ENCODE assay signal across 8 mouse cellular contexts in genomic region chr11:117780582-117781111, GRCm38 (mm10). TPM values are rescaled to one million over a fixed set of nuclear protein-coding genes. Genes with fewer than 3 reads are reported as not detected.
DNase-seq lines count a peak whose midpoint lies in the region; ATAC-seq and TF ChIP-seq lines count a peak whose summit lies in the region.

No protein-coding gene starts in this region.

- intact Hi-C loops in heart, adult 2 months (cut with DNase I), result no loop called here

- DNase-seq in left cerebral cortex, adult 18-20 months (ENCODE audit: low spot score in 2 of 2), result peak; percentile 39 to 41
- no peak for DNase-seq in left cerebral cortex, adult 8-10 months (ENCODE audit: low spot score in 2 of 2)
- DNase-seq in embryonic facial prominence, embryonic 10.5 days (ENCODE audit: low spot score), result peak; percentile 88
- peak; percentile 85 to 92 for DNase-seq in heart, adult 2 months
- peak; percentile 97 for DNase-seq in kidney, adult 2 months
- DNase-seq in lung, postnatal 0 days (ENCODE audit: low spot score), result peak; percentile 99
- peak; percentile 87 for DNase-seq in ovary, adult 18-20 months (ENCODE audit: low spot score)
- peak; percentile 47 for DNase-seq in urinary bladder, postnatal 10 days (ENCODE audit: low spot score)

- peak overlapping the region; percentile 74 for H3K9ac ChIP-seq in heart, adult 2 months (ENCODE audit: low read depth, low read length)
- H3K9ac ChIP-seq in lung, postnatal 0 days (replicated peaks; ENCODE audit: low read depth), result peak overlapping the region; percentile 75

- no peaks in the 10 kb centered on the region for H3K79me2 ChIP-seq in heart, adult 2 months (replicated peaks; ENCODE audit: control insufficient read depth, insufficient read depth, low read length)

- ATAC-seq in lung, postnatal 0 days, result peak; percentile 75

- TF ChIP-seq POLR2A in heart, adult 2 months (IDR thresholded peaks at IDR 0.05; ENCODE audit: insufficient read depth, low read depth, low read length), result peak; percentile 75
- no peak for TF ChIP-seq POLR2A in kidney, adult 2 months (IDR thresholded peaks at IDR 0.05; ENCODE audit: low read depth, low read length)

- H3K4me3 ChIP-seq in embryonic facial prominence, embryonic 10.5 days, result peak overlapping the region; percentile 61
- H3K4me3 ChIP-seq in heart, adult 2 months, result peak overlapping the region; percentile 52
- H3K4me3 ChIP-seq in kidney, adult 2 months (ENCODE audit: insufficient read depth, low read depth, low read length), result peak overlapping the region; percentile 51
- peak overlapping the region; percentile 57 for H3K4me3 ChIP-seq in lung, postnatal 0 days (ENCODE audit: low read depth, low read length)

- TF ChIP-seq EP300 in heart, adult 2 months (IDR thresholded peaks at IDR 0.05; ENCODE audit: insufficient read depth, low read depth, low read length), result no peak; the same call in 1 of the 2 replicates
- peak; percentile 64; the same call in 1 of the 2 replicates for TF ChIP-seq EP300 in lung, postnatal 0 days (IDR thresholded peaks at IDR 0.05)

- H3K4me2 ChIP-seq in lung, postnatal 0 days (replicated peaks; ENCODE audit: low read depth, low read length), result peak overlapping the region; percentile 87

- WGBS in embryonic facial prominence, embryonic 10.5 days, result 2% methylated on average over 19 of the region's 19 CpGs
- 2% methylated on average over 19 of the region's 19 CpGs for WGBS in heart, adult 2 months
- 1% methylated on average over 19 of the region's 19 CpGs for WGBS in kidney, adult 2 months
- 2% methylated on average over 19 of the region's 19 CpGs for WGBS in lung, postnatal 0 days

- peak; percentile 42 for TF ChIP-seq CTCF in heart, adult 2 months (IDR thresholded peaks at IDR 0.05)
- 0 out of 2 replicates have a peak, but pooled peaks have one; percentile 0 for TF ChIP-seq CTCF in kidney, adult 2 months (conservative IDR thresholded peaks at IDR 0.05; ENCODE audit: insufficient read depth, insufficient read length, low read depth, low read length)
- peak; percentile 53 for TF ChIP-seq CTCF in lung, postnatal 0 days (IDR thresholded peaks at IDR 0.05)

- peak overlapping the region; percentile 87 for H3K27ac ChIP-seq in embryonic facial prominence, embryonic 10.5 days (replicated peaks)
- peak overlapping the region; percentile 96 for H3K27ac ChIP-seq in heart, adult 2 months
- peak overlapping the region; percentile 90 for H3K27ac ChIP-seq in kidney, adult 2 months (ENCODE audit: insufficient read depth, low read depth, low read length)
- H3K27ac ChIP-seq in lung, postnatal 0 days (ENCODE audit: low read length), result peak overlapping the region; percentile 98

- peaks cover 64% of the 10 kb centered on the region for H3K4me1 ChIP-seq in embryonic facial prominence, embryonic 10.5 days
- H3K4me1 ChIP-seq in heart, adult 2 months (ENCODE audit: control insufficient read depth, insufficient read depth, low read length), result peaks cover 6% of the 10 kb centered on the region; the same call in 1 of the 2 replicates
- H3K4me1 ChIP-seq in kidney, adult 2 months (ENCODE audit: control insufficient read depth, insufficient read depth, low read length), result peaks cover 22% of the 10 kb centered on the region
- peaks cover 30% of the 10 kb centered on the region; the same call in 1 of the 2 replicates for H3K4me1 ChIP-seq in lung, postnatal 0 days (ENCODE audit: insufficient read depth, low read depth, low read length)

- peaks cover 18% of the 10 kb centered on the region for H3K36me3 ChIP-seq in embryonic facial prominence, embryonic 10.5 days (replicated peaks)
- no peaks in the 10 kb centered on the region for H3K36me3 ChIP-seq in heart, adult 2 months (ENCODE audit: control insufficient read depth, insufficient read depth, low read length)
- no peaks in the 10 kb centered on the region for H3K36me3 ChIP-seq in kidney, adult 2 months (ENCODE audit: control insufficient read depth, insufficient read depth, low read length)
- H3K36me3 ChIP-seq in lung, postnatal 0 days (ENCODE audit: insufficient read depth, low read length), result no peaks in the 10 kb centered on the region

- peaks cover 60% of the 10 kb centered on the region for H3K27me3 ChIP-seq in embryonic facial prominence, embryonic 10.5 days (replicated peaks; ENCODE audit: low read depth, poor library complexity, severe bottlenecking)
- no peaks in the 10 kb centered on the region for H3K27me3 ChIP-seq in heart, adult 2 months (ENCODE audit: control insufficient read depth, insufficient read depth, low read length)
- H3K27me3 ChIP-seq in kidney, adult 2 months (replicated peaks; ENCODE audit: control insufficient read depth, insufficient read depth, low read length), result no peaks in the 10 kb centered on the region
- no peaks in the 10 kb centered on the region for H3K27me3 ChIP-seq in lung, postnatal 0 days (replicated peaks; ENCODE audit: insufficient read depth, low read length)

- no peaks in the 10 kb centered on the region for H3K9me3 ChIP-seq in embryonic facial prominence, embryonic 10.5 days
- H3K9me3 ChIP-seq in lung, postnatal 0 days (ENCODE audit: low read length), result no peaks in the 10 kb centered on the region

RNA-seq across cellular contexts. Expression of gene Tmc8, which starts 1.2 kb away (rescaled TPM):
- total RNA-seq in left cerebral cortex, adult 18-20 months (2021), result 1 to 10 TPM in 1 of 2 experiments, under 1 TPM in 1; 0.40 to 1.1 TPM
- total RNA-seq in left cerebral cortex, adult 8-10 months (2022), result 1 to 10 TPM in 2 of 4 experiments, under 1 TPM in 2; 0.50 to 1.3 (median 0.83) TPM
- 1.2 and 1.4 TPM in 2 replicates for polyA plus RNA-seq in embryonic facial prominence, embryonic 10.5 days (2016; fragmentation: Nextera tagmentation; extraction: Ambion mirVana)
- total RNA-seq in heart, adult 2 months (2021), result 1 to 10 TPM; 3.3 to 3.7 TPM
- polyA plus RNA-seq in heart, adult 2 months (2012; rRNA removed), result 6.1 and 9.5 TPM in 2 replicates
- polyA plus RNA-seq in kidney, adult 2 months (2012; rRNA removed), result 3.3 and 5.3 TPM in 2 replicates
- polyA plus RNA-seq in lung, postnatal 0 days (2015; fragmentation: Nextera tagmentation; extraction: Ambion mirVana), result 5.5 and 6.5 TPM in 2 replicates

RNA-seq across cellular contexts. Expression of gene Tmc6, which starts 1.4 kb away (rescaled TPM):
- 1 to 10 TPM; 7.0 to 7.3 TPM for total RNA-seq in left cerebral cortex, adult 18-20 months (2021)
- 10 to 100 TPM; 10.2 to 12.3 (median 11.4) TPM for total RNA-seq in left cerebral cortex, adult 8-10 months (2022)
- 16.6 and 19.8 TPM in 2 replicates for polyA plus RNA-seq in embryonic facial prominence, embryonic 10.5 days (2016; fragmentation: Nextera tagmentation; extraction: Ambion mirVana)
- 10 to 100 TPM; 12.6 to 15.7 TPM for total RNA-seq in heart, adult 2 months (2021)
- 18.1 and 23.3 TPM in 2 replicates for polyA plus RNA-seq in heart, adult 2 months (2012; rRNA removed)
- 41.2 and 48.4 TPM in 2 replicates for polyA plus RNA-seq in kidney, adult 2 months (2012; rRNA removed)
- 26.2 and 34.8 TPM in 2 replicates for polyA plus RNA-seq in lung, postnatal 0 days (2015; fragmentation: Nextera tagmentation; extraction: Ambion mirVana)

RNA-seq across cellular contexts. Expression of gene 6030468B19Rik, which starts 16.8 kb away (rescaled TPM):
- total RNA-seq in left cerebral cortex, adult 18-20 months (2021), result not detected
- under 1 TPM in 1 of 4 experiments, not detected in 3; 0.34 TPM for total RNA-seq in left cerebral cortex, adult 8-10 months (2022)
- polyA plus RNA-seq in embryonic facial prominence, embryonic 10.5 days (2016; fragmentation: Nextera tagmentation; extraction: Ambion mirVana), result 0.69 and 1.4 TPM in 2 replicates
- not detected for total RNA-seq in heart, adult 2 months (2021)
- 0.16 TPM in 1 of 2 replicates, not detected in the other for polyA plus RNA-seq in heart, adult 2 months (2012; rRNA removed)
- 0.09 TPM in 1 of 2 replicates, not detected in the other for polyA plus RNA-seq in kidney, adult 2 months (2012; rRNA removed)
- polyA plus RNA-seq in lung, postnatal 0 days (2015; fragmentation: Nextera tagmentation; extraction: Ambion mirVana), result not detected in 2 replicates

RNA-seq across cellular contexts. Expression of gene Gm20708, which starts 28.8 kb away (rescaled TPM):
- total RNA-seq in left cerebral cortex, adult 18-20 months (2021), result 1 to 10 TPM in 1 of 2 experiments, under 1 TPM in 1; 0.86 to 2.6 TPM
- 1 to 10 TPM in 3 of 4 experiments, under 1 TPM in 1; 0.91 to 3.0 (median 1.8) TPM for total RNA-seq in left cerebral cortex, adult 8-10 months (2022)
- polyA plus RNA-seq in embryonic facial prominence, embryonic 10.5 days (2016; fragmentation: Nextera tagmentation; extraction: Ambion mirVana), result 0.28 and 0.41 TPM in 2 replicates
- under 1 TPM; 0.44 to 0.48 TPM for total RNA-seq in heart, adult 2 months (2021)
- 0.57 and 0.79 TPM in 2 replicates for polyA plus RNA-seq in heart, adult 2 months (2012; rRNA removed)
- polyA plus RNA-seq in kidney, adult 2 months (2012; rRNA removed), result 0.18 and 0.22 TPM in 2 replicates
- 0.27 TPM in 1 of 2 replicates, not detected in the other for polyA plus RNA-seq in lung, postnatal 0 days (2015; fragmentation: Nextera tagmentation; extraction: Ambion mirVana)

RNA-seq across cellular contexts. Expression of gene Syngr2, which starts 28.8 kb away (rescaled TPM):
- total RNA-seq in left cerebral cortex, adult 18-20 months (2021), result 10 to 100 TPM in 1 of 2 experiments, 1 to 10 TPM in 1; 9.3 to 15.8 TPM
- 10 to 100 TPM; 12.2 to 23.8 (median 17.1) TPM for total RNA-seq in left cerebral cortex, adult 8-10 months (2022)
- 27.7 and 29.9 TPM in 2 replicates for polyA plus RNA-seq in embryonic facial prominence, embryonic 10.5 days (2016; fragmentation: Nextera tagmentation; extraction: Ambion mirVana)
- total RNA-seq in heart, adult 2 months (2021), result 100 to 1,000 TPM; 109 to 129 TPM
- polyA plus RNA-seq in heart, adult 2 months (2012; rRNA removed), result 217 and 273 TPM in 2 replicates
- polyA plus RNA-seq in kidney, adult 2 months (2012; rRNA removed), result 150 and 155 TPM in 2 replicates
- 96.0 and 108 TPM in 2 replicates for polyA plus RNA-seq in lung, postnatal 0 days (2015; fragmentation: Nextera tagmentation; extraction: Ambion mirVana)

Comparison
In these comparisons a context has a peak if more than half of its experiments do, and no peak if none do; other contexts are left out.
1. DNase-seq: peak in left cerebral cortex, adult 18-20 months (2 of 2), embryonic facial prominence, embryonic 10.5 days (single experiment), heart, adult 2 months (2 of 2), kidney, adult 2 months (single experiment), lung, postnatal 0 days (single experiment), ovary, adult 18-20 months (single experiment) and urinary bladder, postnatal 10 days (single experiment); none in left cerebral cortex, adult 8-10 months (0 of 2).
2. CTCF ChIP-seq: peak in every context shown above with its lines; median percentile 53 in lung, postnatal 0 days; 42 in heart, adult 2 months; 0 in kidney, adult 2 months.
3. Peak in every context shown above with its lines, with median percentiles within 50 percentile points of each other: H3K27ac ChIP-seq and H3K4me3 ChIP-seq.